Mouse (Mus musculus) embryonic facial prominence, embryonic 13.5 days (tissue): ENCODE measurements around the gene Brd9. TPM values are rescaled to one million over a fixed set of nuclear protein-coding genes. Genes with fewer than 3 reads are reported as not detected.
"Not testable (repeated sequence)": the region's sequence is repeated elsewhere in the genome, so short reads cannot be mapped to it uniquely, and the experiment has no call there.

Experiments used
- ATAC-seq: fragments of 200-750 bp; cut with Nextera tagmentation; 2 replicates; pipeline ENCODE4 v1.8.0; 2017; ENCODE audit warnings: low read depth; ENCODE audit not compliant: insufficient number of reproducible peaks, insufficient read depth, low FRiP score, low TSS enrichment
- H3K27ac ChIP-seq: fragments of 300-500 bp; sonication (generic); 2 replicates; pipeline ENCODE4 v1.5.1; 2015; ENCODE audit warnings: moderate library complexity, mild to moderate bottlenecking, inconsistent platforms
- H3K27me3 ChIP-seq: fragments of 300-500 bp; sonication (generic); 2 replicates; pipeline ENCODE4 v1.6.1; 2015; ENCODE audit warnings: mild to moderate bottlenecking, inconsistent platforms
- H3K36me3 ChIP-seq: fragments of 300-500 bp; sonication (generic); 2 replicates; pipeline ENCODE4 v1.6.1; 2015; ENCODE audit warnings: mild to moderate bottlenecking, inconsistent platforms
- H3K4me1 ChIP-seq: fragments of 300-500 bp; sonication (generic); 2 replicates; pipeline ENCODE4 v1.6.1; 2015; ENCODE audit warnings: inconsistent platforms
- H3K4me2 ChIP-seq: fragments of 300-500 bp; sonication (generic); 2 replicates; pipeline ENCODE4 v1.6.1; 2015; ENCODE audit warnings: moderate library complexity, mild to moderate bottlenecking, inconsistent platforms
- H3K4me3 ChIP-seq: fragments of 300-500 bp; sonication (generic); 2 replicates; pipeline ENCODE4 v1.5.1; 2015; ENCODE audit warnings: mild to moderate bottlenecking, inconsistent platforms
- H3K9ac ChIP-seq: fragments of 300-500 bp; sonication (generic); 2 replicates; pipeline ENCODE4 v1.6.1; 2015; ENCODE audit warnings: mild to moderate bottlenecking, inconsistent platforms
- H3K9me3 ChIP-seq: fragments of 300-500 bp; sonication (generic); 2 replicates; pipeline ENCODE4 v1.6.1; 2016; ENCODE audit warnings: inconsistent platforms
- WGBS: fragments of 180-500 bp; shearing (Covaris S2); methylation state at CpG from one replicate; pipeline ENCODE4 v1.1.7; 2015; ENCODE audit warnings: mixed read lengths; 5-methylcytosine and 5-hydroxymethylcytosine counted together
- microRNA-seq: library from miRNA; unstranded; fragments of <30 nt; microRNA quantifications from one replicate; pipeline ENCODE4, GENCODE M21; 2016
- polyA plus RNA-seq: library from polyadenylated mRNA; unstranded; fragments of >200 nt; fragmentation: Nextera tagmentation; extraction: Ambion mirVana; gene quantifications from 2 replicates; pipeline ENCODE4 v1.2.1, GENCODE M21; 2015

Gene Brd9
- polyA plus RNA-seq, 1 experiment from 2014 or later = 63.5 TPM

GRCm38 (mm10) chr13:73996456-73996855 is 58.8 kb downstream of the Brd9 start:
- 92% methylated on average over 4 of the region's 4 CpGs for WGBS
- Histone ChIP-seq H3K4me1 (no peaks in the 10 kb centered on the region), H3K4me3 (no peak overlapping the region), H3K4me2 (no peak overlapping the region), H3K9ac (no peak overlapping the region), H3K36me3 (no peaks in the 10 kb centered on the region), H3K27me3 (no peaks in the 10 kb centered on the region), H3K9me3 (no peaks in the 10 kb centered on the region), H3K27ac (no peak overlapping the region)
- no peak for ATAC-seq

GRCm38 (mm10) chr13:74000519-74000918 is 62.9 kb downstream of the Brd9 start:
- Histone ChIP-seq H3K4me1 (peaks cover 6% of the 10 kb centered on the region; the same call in 1 of the 2 replicates), H3K4me3 (no peak overlapping the region), H3K9ac (no peak overlapping the region), H3K4me2 (no peak overlapping the region), H3K36me3 (no peaks in the 10 kb centered on the region), H3K27me3 (no peaks in the 10 kb centered on the region), H3K27ac (no peak overlapping the region), H3K9me3 (no peaks in the 10 kb centered on the region)
- ATAC-seq = no peak

- Histone ChIP-seq H3K27me3 (no peaks in the 10 kb centered on the region), H3K4me3 (no peak overlapping the region), H3K4me2 (no peak overlapping the region), H3K4me1 (peaks cover 6% of the 10 kb centered on the region; the same call in 1 of the 2 replicates), H3K36me3 (no peaks in the 10 kb centered on the region), H3K9ac (no peak overlapping the region), H3K27ac (no peak overlapping the region), H3K9me3 (no peaks in the 10 kb centered on the region)
- 77% methylated on average over 6 of the region's 6 CpGs for WGBS
- no peak for ATAC-seq
Observed at GRCm38 (mm10) chr13:74000961-74001360, 63.4 kb downstream of the Brd9 start.

- H3K4me3 ChIP-seq = no peak overlapping the region
- WGBS = 80% methylated on average over 4 of the region's 4 CpGs
- H3K36me3 ChIP-seq = no peaks in the 10 kb centered on the region
- H3K9me3 ChIP-seq = no peaks in the 10 kb centered on the region
- no peak overlapping the region for H3K27ac ChIP-seq
- no peak for ATAC-seq
- H3K4me1 ChIP-seq = peaks cover 6% of the 10 kb centered on the region; the same call in 1 of the 2 replicates
- no peaks in the 10 kb centered on the region for H3K27me3 ChIP-seq
- H3K9ac ChIP-seq = no peak overlapping the region
- H3K4me2 ChIP-seq = no peak overlapping the region
Observed at GRCm38 (mm10) chr13:74001492-74001891, 63.9 kb downstream of the Brd9 start.

- H3K4me3 ChIP-seq, H3K4me2 ChIP-seq, H3K27ac ChIP-seq, H3K9me3 ChIP-seq, ATAC-seq, H3K9ac ChIP-seq, H3K36me3 ChIP-seq: not testable (repeated sequence)
- WGBS = 87% methylated on average over 4 of the region's 4 CpGs
- peaks cover 28% of the 10 kb centered on the region for H3K4me1 ChIP-seq
- H3K27me3 ChIP-seq = peaks cover 36% of the 10 kb centered on the region
Observed at GRCm38 (mm10) chr13:74006881-74007280, 69.3 kb downstream of the Brd9 start.

GRCm38 (mm10) chr13:74008216-74008615 is 70.6 kb downstream of the Brd9 start:
- not testable (repeated sequence) for H3K36me3 ChIP-seq, H3K4me2 ChIP-seq, H3K27ac ChIP-seq, H3K4me3 ChIP-seq, H3K9ac ChIP-seq, H3K9me3 ChIP-seq, ATAC-seq
- peaks cover 28% of the 10 kb centered on the region for H3K4me1 ChIP-seq
- H3K27me3 ChIP-seq = peaks cover 37% of the 10 kb centered on the region
- 67% methylated on average over 2 of the region's 2 CpGs for WGBS

GRCm38 (mm10) chr13:74008948-74009718 is 71.5 kb downstream of the Brd9 start, which contains the start of gene Tppp:
Tppp (plus strand) TSS chr13:74009407.
- Histone ChIP-seq H3K4me1 (peaks cover 28% of the 10 kb centered on the region), H3K36me3 (no peaks in the 10 kb centered on the region), H3K9ac (peak within 1 kb of the TSS; percentile 67), H3K27ac (no peak within 1 kb of the TSS), H3K4me3 (peak within 1 kb of the TSS; percentile 55), H3K4me2 (peak within 1 kb of the TSS; percentile 99), H3K27me3 (peaks cover 37% of the 10 kb centered on the region), H3K9me3 (no peaks in the 10 kb centered on the region)
- ATAC-seq = peak; percentile 92
- WGBS = under 1% methylated on average over 56 of the region's 56 CpGs

- Histone ChIP-seq H3K4me3 (peak overlapping the region; percentile 55), H3K9me3 (no peaks in the 10 kb centered on the region), H3K27me3 (peaks cover 37% of the 10 kb centered on the region), H3K36me3 (no peaks in the 10 kb centered on the region), H3K9ac (peak overlapping the region; percentile 67), H3K4me1 (peaks cover 21% of the 10 kb centered on the region; the same call in 1 of the 2 replicates), H3K27ac (no peak overlapping the region), H3K4me2 (peak overlapping the region; percentile 99)
- peak; percentile 16; the same call in 1 of the 2 replicates for ATAC-seq
- WGBS = under 1% methylated on average over 55 of the region's 55 CpGs
Observed at GRCm38 (mm10) chr13:74009791-74010614, 72.4 kb downstream of the Brd9 start.

Small RNAs within 50 kb of the gene (microRNA-seq; reads per million reads assigned to microRNA genes)
- gene Gm25197 = not detected

Other genes starting within 250 kb of the Brd9 start
- gene Slc6a19, start 232.9 kb upstream of the Brd9 start, polyA plus RNA-seq = 0.51 TPM in 1 of 2 replicates, not detected in the other
- gene Slc12a7, start 204.7 kb upstream of the Brd9 start, polyA plus RNA-seq = 21.5 and 24.9 TPM in 2 replicates
- gene Nkd2, start 90.2 kb upstream of the Brd9 start, polyA plus RNA-seq = 40.6 and 44.9 TPM in 2 replicates
- gene Trip13, start within 50 bp of the Brd9 start, polyA plus RNA-seq = 42.6 and 46.0 TPM in 2 replicates
- gene Zdhhc11, start 26.0 kb downstream of the Brd9 start, polyA plus RNA-seq = not detected in 2 replicates
- 1.1 and 1.6 TPM in 2 replicates for gene Tppp, start 71.6 kb downstream of the Brd9 start, polyA plus RNA-seq
- 12.7 and 14.6 TPM in 2 replicates for gene Cep72, start 124.5 kb downstream of the Brd9 start, polyA plus RNA-seq
- gene Slc9a3, start 183.6 kb downstream of the Brd9 start, polyA plus RNA-seq = not detected in 2 replicates